Mouse (Mus musculus): ENCODE results near the gene Cd209a.
"Not testable (repeated sequence)": the region's sequence is repeated elsewhere in the genome, so short reads cannot be mapped to it uniquely, and the experiment has no call there.

Gene Cd209a

GRCm38 (mm10) chr8:3748761-3749160 is at the start of gene Cd209a:
Gene Cd209a (minus strand): TSS chr8:3748984.
- no peak for DNase-seq (ENCODE audit: low spot score in 2 of 2)

DNA sequence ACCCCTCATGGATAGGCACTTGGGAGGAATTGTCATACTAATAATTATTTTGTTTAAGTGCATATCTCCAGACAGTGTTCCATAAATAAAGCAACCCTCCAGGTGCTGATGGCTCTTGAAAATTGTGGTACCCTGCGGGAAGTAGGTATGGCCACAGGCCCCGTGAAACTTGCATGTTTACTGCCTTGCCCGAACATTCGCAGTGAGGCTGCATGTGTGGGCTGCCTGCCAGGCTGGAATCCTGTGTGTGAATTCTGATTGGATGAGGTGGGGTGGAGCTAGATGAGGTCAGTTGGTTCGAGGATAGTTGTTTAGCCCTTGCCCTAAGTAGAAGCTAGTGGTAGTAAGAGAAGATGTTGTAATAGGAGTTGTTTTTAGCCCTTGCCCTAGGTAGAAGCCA is 19.9 kb upstream of the Cd209a start:
- not testable (repeated sequence) for DNase-seq (ENCODE audit: low spot score in 2 of 2)

DNA sequence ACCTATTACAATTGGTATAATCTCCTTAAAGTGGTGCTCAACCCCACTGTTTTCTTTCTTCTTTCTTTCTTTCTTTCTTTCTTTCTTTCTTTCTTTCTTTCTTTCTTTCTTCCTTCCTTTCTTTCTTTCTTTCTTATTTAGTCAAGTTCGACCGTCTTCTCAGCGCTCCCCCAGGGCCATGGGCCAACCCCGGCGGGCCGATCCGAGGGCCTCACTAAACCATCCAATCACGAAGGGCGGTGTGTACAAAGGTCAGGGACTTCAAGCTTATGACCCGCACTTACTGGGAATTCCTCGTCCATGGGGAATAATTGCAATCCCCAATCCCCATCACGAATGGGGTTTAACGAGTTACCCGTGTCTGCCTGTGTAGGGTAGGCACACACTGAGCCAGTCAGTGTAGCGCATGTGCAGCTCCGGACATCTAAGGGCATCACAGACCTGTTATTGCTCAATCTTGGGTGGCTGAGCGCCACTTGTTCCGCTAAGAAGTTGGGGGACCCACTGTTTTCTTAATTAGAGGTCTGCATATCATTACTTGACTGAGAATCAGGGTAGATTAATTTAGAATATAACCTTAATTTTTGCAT is 5.6 kb upstream of the Cd209a start:
- peak in 1 of 2 experiments; percentile 11 for DNase-seq (ENCODE audit: low spot score in 2 of 2)

DNA sequence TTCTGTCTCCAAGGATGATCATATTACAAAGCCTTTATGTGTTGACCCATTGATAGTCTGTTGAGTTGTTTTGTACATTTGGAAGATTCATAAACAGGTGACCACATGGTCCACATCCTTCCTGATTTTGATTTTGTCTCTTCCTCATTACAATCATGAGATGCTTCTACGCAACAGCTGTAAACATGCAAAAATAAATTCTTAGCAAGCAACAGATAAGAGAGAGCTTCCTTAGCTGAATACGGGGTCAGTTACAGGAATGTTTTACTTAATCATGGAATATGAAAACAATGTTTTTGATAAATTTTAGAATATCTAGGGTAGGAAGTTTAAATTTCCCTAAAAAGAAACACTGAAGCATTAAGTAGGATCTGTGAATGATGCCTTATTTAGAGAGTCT is 11.8 kb downstream of the Cd209a start:
- DNase-seq (ENCODE audit: low spot score in 2 of 2): no peak

- no peak for DNase-seq (ENCODE audit: low spot score in 2 of 2)
Observed at GRCm38 (mm10) chr8:3735599-3735998, 13.2 kb downstream of the Cd209a start.

DNA sequence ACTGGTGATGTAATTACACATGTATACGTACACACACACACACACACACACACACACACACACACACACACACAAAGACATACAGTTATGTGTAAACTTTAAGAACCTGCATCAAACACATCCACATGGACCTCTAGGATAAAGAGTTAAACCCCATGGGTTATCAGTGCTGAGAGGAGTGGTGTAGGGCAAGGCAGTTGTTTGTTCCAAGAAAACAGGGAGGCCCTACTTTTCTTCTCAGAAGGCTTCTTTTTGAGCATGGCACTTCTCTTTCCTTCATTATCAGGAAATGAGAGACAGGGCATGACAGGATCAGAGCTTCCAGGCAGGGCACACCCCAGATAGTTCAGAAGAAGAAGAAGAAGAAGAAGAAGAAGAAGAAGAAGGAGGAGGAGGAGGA is 14.7 kb downstream of the Cd209a start:
- no peak for DNase-seq (ENCODE audit: low spot score in 2 of 2)

GRCm38 (mm10) chr8:3721041-3721440 is 27.7 kb downstream of the Cd209a start:
- no peak for DNase-seq (ENCODE audit: low spot score in 2 of 2)

DNA sequence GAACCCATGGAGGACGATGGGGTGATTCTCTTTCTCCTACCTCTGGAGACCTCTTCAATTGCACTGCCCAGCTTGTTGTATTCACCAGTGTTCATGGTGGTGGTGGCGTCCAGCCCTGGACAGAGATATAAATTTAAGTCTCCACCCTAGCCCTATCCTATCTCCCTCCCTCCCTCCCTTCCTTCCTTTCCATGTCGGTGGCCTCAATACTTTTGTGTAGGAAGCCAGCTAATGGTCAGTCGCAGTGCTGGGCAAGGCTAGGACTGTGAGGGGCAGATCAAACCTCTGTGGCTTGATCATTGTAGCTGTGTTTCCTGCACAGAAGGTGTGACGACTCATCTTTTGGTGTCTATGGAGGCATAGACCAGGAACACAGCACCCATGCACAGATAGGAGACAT is 28.2 kb downstream of the Cd209a start, which contains the start of gene Clec4g:
Gene Clec4g, minus strand, starts transcription at position 101 of the 400 bp plus-strand sequence.
- no peak for DNase-seq (ENCODE audit: low spot score in 2 of 2)

DNA sequence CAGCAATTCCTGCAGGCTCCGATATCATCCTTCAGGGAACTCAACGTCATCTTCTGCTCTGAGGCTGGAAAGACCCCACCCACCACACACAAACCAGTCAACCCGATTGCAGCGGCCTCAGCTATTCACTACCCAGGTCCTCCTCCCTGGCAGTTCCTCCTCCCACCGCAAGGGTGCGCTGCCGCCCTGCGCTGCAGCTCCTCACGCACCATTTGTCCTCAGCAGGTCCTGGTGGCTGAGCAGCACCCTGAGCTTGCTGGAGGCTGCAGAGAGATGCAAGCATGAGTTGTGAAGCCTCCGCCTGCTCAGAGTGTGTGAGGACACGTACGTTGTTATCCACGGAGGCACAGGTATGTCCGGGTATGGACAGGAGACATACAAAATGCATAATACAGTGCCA is 30.2 kb downstream of the Cd209a start:
- DNase-seq (ENCODE audit: low spot score in 2 of 2): peak; percentile 45 to 46

DNA sequence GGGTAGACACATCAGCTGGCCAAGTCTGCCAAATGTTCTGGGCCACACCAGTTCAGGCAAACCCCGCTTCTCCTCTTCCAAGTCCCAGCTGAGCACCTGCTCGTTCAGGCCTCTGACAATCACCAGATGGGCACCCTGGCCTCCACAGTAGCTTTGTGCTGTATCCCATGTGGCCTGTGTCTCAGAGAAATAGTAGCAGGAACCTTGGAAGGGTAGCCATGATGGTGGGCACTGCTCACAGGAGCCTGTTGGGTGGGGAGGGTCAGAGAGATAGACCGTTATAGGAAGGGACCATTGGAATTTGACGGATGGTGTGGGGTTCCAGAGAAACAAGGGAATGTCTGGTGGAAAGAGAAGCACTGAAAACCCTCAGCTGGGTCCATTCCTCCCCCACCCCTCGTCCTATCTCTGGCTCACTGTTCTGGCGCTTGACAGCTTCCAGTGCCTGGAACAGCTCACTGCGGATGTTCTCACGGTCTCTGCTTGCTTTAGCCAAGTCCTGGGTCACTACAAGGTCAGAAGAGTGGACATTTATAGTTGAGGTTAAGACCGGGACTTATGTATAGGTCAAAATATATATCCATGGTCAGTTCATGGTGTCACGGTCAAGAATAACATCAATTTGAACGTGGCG is 31.3 kb downstream of the Cd209a start:
- no peak for DNase-seq (ENCODE audit: low spot score in 2 of 2)

DNA sequence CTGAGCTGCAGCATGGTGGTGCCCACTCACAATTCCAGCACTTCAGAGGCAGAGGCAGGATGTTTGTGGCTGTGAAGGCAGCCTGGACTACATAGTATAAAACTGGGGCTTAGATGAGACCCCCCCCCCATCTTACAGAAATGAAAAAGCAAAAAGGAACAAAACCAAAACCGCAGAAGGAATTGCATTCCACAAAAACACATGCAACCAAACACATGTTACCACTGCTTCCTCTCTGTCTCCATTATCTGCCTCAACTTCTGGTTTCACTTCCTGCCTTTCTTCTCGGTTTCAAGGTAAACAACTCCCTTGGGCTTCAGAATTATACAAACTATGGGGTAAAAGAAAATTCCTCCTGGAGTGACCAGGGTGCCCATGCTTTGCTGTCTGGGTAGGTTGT is 37.1 kb downstream of the Cd209a start:
- no peak for DNase-seq (ENCODE audit: low spot score in 2 of 2)

- no peak for DNase-seq (ENCODE audit: low spot score in 2 of 2)
Observed at GRCm38 (mm10) chr8:3710312-3710711, 38.5 kb downstream of the Cd209a start.

DNA sequence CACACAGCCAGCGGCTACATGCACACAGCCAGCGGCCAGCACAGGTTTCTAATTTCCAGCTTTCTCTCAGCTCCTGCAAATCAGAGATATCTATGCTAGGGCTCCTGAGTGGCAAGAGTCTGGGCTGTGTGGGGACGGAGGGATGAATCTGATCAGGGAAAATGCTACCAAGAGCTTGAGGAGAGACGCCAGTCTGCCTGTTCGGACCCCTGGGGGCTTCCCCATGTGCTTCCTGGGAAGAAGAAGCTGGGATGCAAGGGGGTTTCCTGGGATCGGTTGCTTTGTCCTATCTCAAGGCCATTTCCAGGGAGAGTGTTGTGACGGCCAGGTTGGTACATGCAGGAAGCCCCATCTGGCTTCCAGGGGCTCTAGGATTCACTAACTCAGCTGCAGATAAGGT is 41.2 kb downstream of the Cd209a start:
- no peak for DNase-seq (ENCODE audit: low spot score in 2 of 2)

DNA sequence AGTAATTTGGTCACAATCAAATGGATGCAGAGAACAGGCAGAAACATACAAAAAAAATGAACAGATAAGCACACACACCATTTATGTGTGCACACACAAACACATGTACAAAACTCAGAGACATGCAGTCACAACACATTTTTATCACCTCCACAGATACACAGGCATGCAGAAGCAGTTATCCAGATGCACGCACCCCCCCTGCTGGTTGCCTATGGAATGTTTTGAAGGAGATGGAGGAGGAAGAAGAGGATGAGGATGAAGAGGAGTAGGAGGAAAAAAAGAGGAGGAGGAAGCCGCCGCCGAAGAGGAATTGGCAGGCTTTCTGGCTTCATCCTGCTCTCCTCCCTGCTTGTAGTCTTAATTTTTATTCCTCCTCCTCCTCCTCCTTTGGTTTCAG is 43.1 kb downstream of the Cd209a start:
- no peak for DNase-seq (ENCODE audit: low spot score in 2 of 2)

- DNase-seq (ENCODE audit: low spot score in 2 of 2): no peak
Observed at GRCm38 (mm10) chr8:3701491-3701890, 47.3 kb downstream of the Cd209a start.

GRCm38 (mm10) chr8:3694121-3694520 is 54.7 kb downstream of the Cd209a start, which contains the start of gene Fcer2a:
Gene Fcer2a (minus strand): TSS chr8:3694175.
- DNase-seq (ENCODE audit: low spot score in 2 of 2): no peak

Data from frontal cortex, postnatal 25 days (tissue).